Mouse (Mus musculus) hindbrain, embryonic 14.5 days (tissue): Measurements from ENCODE around the gene Elf4. TPM values are rescaled to one million over a fixed set of nuclear protein-coding genes. Genes with fewer than 3 reads are reported as not detected.

Source experiments
- ATAC-seq: fragments of 200-750 bp; cut with Nextera tagmentation; 2 replicates; pipeline ENCODE4 v1.8.0; 2017; ENCODE audit warnings: moderate number of reproducible peaks, mild to moderate bottlenecking, moderate TSS enrichment, moderate library complexity; ENCODE audit not compliant: low FRiP score
- DNase-seq: peaks from one replicate; pipeline ENCODE4 v3.0.0-alpha.2; 2015; ENCODE audit warnings: low spot score
- H3K27ac ChIP-seq: fragments of 300-500 bp; sonication (generic); 2 replicates; pipeline ENCODE4 v1.5.1; 2014; ENCODE audit warnings: mild to moderate bottlenecking, moderate library complexity
- H3K27me3 ChIP-seq: fragments of 300-500 bp; sonication (generic); 2 replicates; pipeline ENCODE4 v1.6.1; 2014; ENCODE audit warnings: mild to moderate bottlenecking, low read length, mixed read lengths; ENCODE audit not compliant: control insufficient read depth, insufficient read depth
- H3K36me3 ChIP-seq: fragments of 300-500 bp; sonication (generic); replicated peaks from 2 replicates; pipeline ENCODE4 v1.6.1; 2014; ENCODE audit not compliant: control insufficient read depth, insufficient read depth
- H3K4me1 ChIP-seq: fragments of 300-500 bp; sonication (generic); replicated peaks from 2 replicates; pipeline ENCODE4 v1.6.1; 2014; ENCODE audit warnings: antibody characterized with exemption, low read length, mixed read lengths; ENCODE audit not compliant: control insufficient read depth, insufficient read depth
- H3K4me2 ChIP-seq: fragments of 300-500 bp; sonication (generic); replicated peaks from 2 replicates; pipeline ENCODE4 v1.6.1; 2014; ENCODE audit warnings: mild to moderate bottlenecking, moderate library complexity
- H3K4me3 ChIP-seq: fragments of 300-500 bp; sonication (generic); replicated peaks from 2 replicates; pipeline ENCODE4 v1.5.1; 2014; ENCODE audit warnings: mild to moderate bottlenecking, low read length
- H3K9ac ChIP-seq: fragments of 300-500 bp; sonication (generic); 2 replicates; pipeline ENCODE4 v1.6.1; 2014
- H3K9me3 ChIP-seq: fragments of 300-500 bp; sonication (generic); 2 replicates; pipeline ENCODE4 v1.6.1; 2016; ENCODE audit warnings: low read length; ENCODE audit not compliant: control insufficient read depth
- WGBS: fragments of 180-500 bp; shearing (Covaris S2); extraction: QIAGEN DNeasy Blood & Tissue Kit; methylation state at CpG from one replicate; pipeline ENCODE4 v1.1.7; 2014; 5-methylcytosine and 5-hydroxymethylcytosine counted together
- polyA plus RNA-seq: library from polyadenylated mRNA; unstranded; fragments of >200 nt; fragmentation: Nextera tagmentation; extraction: Ambion mirVana; gene quantifications from 2 replicates; pipeline ENCODE4 v1.2.1, GENCODE M21; 2014

Elf4 gene
- polyA plus RNA-seq, 1 experiment from 2014 or later, result 1.2 TPM

- Histone ChIP-seq H3K9me3 (no peaks in the 10 kb centered on the region), H3K27me3 (no peaks in the 10 kb centered on the region), H3K4me1 (0 out of 2 replicates have a peak, but pooled peaks cover 4% of the 10 kb centered on the region), H3K4me2 (no peak overlapping the region), H3K27ac (no peak overlapping the region), H3K36me3 (no peaks in the 10 kb centered on the region), H3K4me3 (no peak overlapping the region), H3K9ac (no peak overlapping the region)
- WGBS, result 76% methylated on average over 4 of the region's 4 CpGs
- ATAC-seq (no peak), DNase-seq (no peak)
These were observed 1.9 kb downstream of the Elf4 start for GRCm38 (mm10) chrX:48461006-48461405.

- no peaks in the 10 kb centered on the region for H3K9me3 ChIP-seq
- H3K4me3 ChIP-seq, result no peak overlapping the region
- no peaks in the 10 kb centered on the region for H3K27me3 ChIP-seq
- DNase-seq, result no peak
- H3K9ac ChIP-seq, result no peak overlapping the region
- ATAC-seq, result no peak
- no peaks in the 10 kb centered on the region for H3K36me3 ChIP-seq
- H3K4me1 ChIP-seq, result 0 out of 2 replicates have a peak, but pooled peaks cover 4% of the 10 kb centered on the region
- H3K4me2 ChIP-seq, result no peak overlapping the region
- no peak overlapping the region for H3K27ac ChIP-seq
- WGBS, result 80% methylated on average over 7 of the region's 7 CpGs
These were observed 2.4 kb downstream of the Elf4 start for GRCm38 (mm10) chrX:48460496-48460895.

- no peak for DNase-seq
- 74% methylated on average over 6 of the region's 6 CpGs for WGBS
These were observed 6.0 kb downstream of the Elf4 start for GRCm38 (mm10) chrX:48456956-48457355.

GRCm38 (mm10) chrX:48455018-48455417 is 7.9 kb downstream of the Elf4 start:
- Histone ChIP-seq H3K4me1 (no peaks in the 10 kb centered on the region), H3K27ac (no peak overlapping the region), H3K9ac (no peak overlapping the region), H3K9me3 (no peaks in the 10 kb centered on the region), H3K27me3 (peaks cover 18% of the 10 kb centered on the region; the same call in 1 of the 2 replicates), H3K4me2 (no peak overlapping the region), H3K36me3 (no peaks in the 10 kb centered on the region), H3K4me3 (no peak overlapping the region)
- WGBS, result 31% methylated on average over 9 of the region's 9 CpGs
- DNase-seq (no peak), ATAC-seq (no peak)

More at GRCm38 (mm10) chrX:48456956-48457355, 6.0 kb downstream of the Elf4 start:
- H3K9me3 ChIP-seq, result no peaks in the 10 kb centered on the region
- H3K36me3 ChIP-seq, result no peaks in the 10 kb centered on the region
- H3K4me3 ChIP-seq, result no peak overlapping the region
- H3K27me3 ChIP-seq, result peaks cover 18% of the 10 kb centered on the region; the same call in 1 of the 2 replicates
- H3K9ac ChIP-seq, result no peak overlapping the region
- no peak for ATAC-seq
- no peak overlapping the region for H3K4me2 ChIP-seq
- no peak overlapping the region for H3K27ac ChIP-seq
- H3K4me1 ChIP-seq, result no peaks in the 10 kb centered on the region

GRCm38 (mm10) chrX:48454495-48454878 is 8.4 kb downstream of the Elf4 start:
- Histone ChIP-seq H3K27me3 (peaks cover 18% of the 10 kb centered on the region; the same call in 1 of the 2 replicates), H3K36me3 (no peaks in the 10 kb centered on the region), H3K4me2 (peak overlapping the region; percentile 47), H3K27ac (no peak overlapping the region), H3K4me3 (peak overlapping the region; percentile 33), H3K9ac (no peak overlapping the region), H3K4me1 (no peaks in the 10 kb centered on the region), H3K9me3 (no peaks in the 10 kb centered on the region)
- DNase-seq (no peak), ATAC-seq (0 out of 2 replicates have a peak, but pooled peaks have one; percentile 11)
- WGBS, result 14% methylated on average over 9 of the region's 21 CpGs

- peak; percentile 61; the same call in 1 of the 2 replicates for ATAC-seq
- H3K4me2 ChIP-seq, result peak overlapping the region; percentile 47
- whole genome bisulfite sequencing, result 30% methylated on average over 21 of the region's 91 CpGs
- H3K36me3 ChIP-seq, result no peaks in the 10 kb centered on the region
- no peaks in the 10 kb centered on the region for H3K4me1 ChIP-seq
- H3K27me3 ChIP-seq, result peaks cover 18% of the 10 kb centered on the region; the same call in 1 of the 2 replicates
- peak overlapping the region; percentile 33 for H3K4me3 ChIP-seq
- no peaks in the 10 kb centered on the region for H3K9me3 ChIP-seq
- DNase-seq, result no peak
- H3K27ac ChIP-seq, result no peak overlapping the region
- no peak overlapping the region for H3K9ac ChIP-seq
These were observed 9.0 kb downstream of the Elf4 start for GRCm38 (mm10) chrX:48453736-48454494.

GRCm38 (mm10) chrX:48452931-48453673 is 9.8 kb downstream of the Elf4 start:
- H3K9me3 ChIP-seq, result no peaks in the 10 kb centered on the region
- H3K27ac ChIP-seq, result no peak overlapping the region
- H3K36me3 ChIP-seq, result no peaks in the 10 kb centered on the region
- DNase-seq (no peak), ATAC-seq (no peak)
- H3K9ac ChIP-seq, result no peak overlapping the region
- H3K4me1 ChIP-seq, result no peaks in the 10 kb centered on the region
- H3K4me3 ChIP-seq, result peak overlapping the region; percentile 33
- peaks cover 18% of the 10 kb centered on the region; the same call in 1 of the 2 replicates for H3K27me3 ChIP-seq
- H3K4me2 ChIP-seq, result peak overlapping the region; percentile 47
- WGBS, result 6% methylated on average over 33 of the region's 71 CpGs

- DNase-seq (no peak), ATAC-seq (no peak)
- no peaks in the 10 kb centered on the region for H3K9me3 ChIP-seq
- peak overlapping the region; percentile 47; the same call in 1 of the 2 replicates for H3K4me2 ChIP-seq
- H3K9ac ChIP-seq, result no peak overlapping the region
- H3K4me3 ChIP-seq, result no peak overlapping the region
- 34% methylated on average over 9 of the region's 9 CpGs for WGBS
- no peaks in the 10 kb centered on the region for H3K36me3 ChIP-seq
- H3K4me1 ChIP-seq, result no peaks in the 10 kb centered on the region
- no peak overlapping the region for H3K27ac ChIP-seq
- H3K27me3 ChIP-seq, result peaks cover 18% of the 10 kb centered on the region; the same call in 1 of the 2 replicates
These were observed 10.6 kb downstream of the Elf4 start for GRCm38 (mm10) chrX:48452231-48452890.

- H3K4me3 ChIP-seq, result no peak overlapping the region
- peaks cover 12% of the 10 kb centered on the region; the same call in 1 of the 2 replicates for H3K27me3 ChIP-seq
- H3K36me3 ChIP-seq, result no peaks in the 10 kb centered on the region
- H3K4me2 ChIP-seq, result no peak overlapping the region
- ATAC-seq (no peak), DNase-seq (no peak)
- H3K4me1 ChIP-seq, result no peaks in the 10 kb centered on the region
- WGBS, result 22% methylated on average over 10 of the region's 10 CpGs
- H3K9me3 ChIP-seq, result no peaks in the 10 kb centered on the region
- no peak overlapping the region for H3K9ac ChIP-seq
- H3K27ac ChIP-seq, result no peak overlapping the region
These were observed 13.3 kb downstream of the Elf4 start for GRCm38 (mm10) chrX:48449646-48450045.
